Mouse (Mus musculus): Measurements from ENCODE around the gene Fxyd1.

The Fxyd1 gene

GRCm38 (mm10) chr7:31077885-31078445 is 21.0 kb upstream of the Fxyd1 start:
- DNase-seq (ENCODE audit: low spot score), result no peak

- DNase-seq (ENCODE audit: low spot score), result no peak
Measured at GRCm38 (mm10) chr7:31077470-31077869, 20.5 kb upstream of the Fxyd1 start.

GRCm38 (mm10) chr7:31076492-31076891 is 19.5 kb upstream of the Fxyd1 start, which contains the start of gene Fxyd3:
TSS of gene Fxyd3 (minus strand) at chr7:31076704.
- peak; percentile 59 for DNase-seq (ENCODE audit: low spot score)

- no peak for DNase-seq (ENCODE audit: low spot score)
Measured at GRCm38 (mm10) chr7:31074713-31075069, 17.7 kb upstream of the Fxyd1 start.

GRCm38 (mm10) chr7:31074061-31074712 is 17.2 kb upstream of the Fxyd1 start:
- no peak for DNase-seq (ENCODE audit: low spot score)

GRCm38 (mm10) chr7:31073546-31073945 is 16.5 kb upstream of the Fxyd1 start:
- DNase-seq (ENCODE audit: low spot score), result no peak

- DNase-seq (ENCODE audit: low spot score), result no peak
Measured at GRCm38 (mm10) chr7:31072326-31072725, 15.3 kb upstream of the Fxyd1 start.

GRCm38 (mm10) chr7:31070324-31070723 is 13.3 kb upstream of the Fxyd1 start:
- no peak for DNase-seq (ENCODE audit: low spot score)

GRCm38 (mm10) chr7:31069491-31069890 is 12.5 kb upstream of the Fxyd1 start:
- no peak for DNase-seq (ENCODE audit: low spot score)

- no peak for DNase-seq (ENCODE audit: low spot score)
Measured at GRCm38 (mm10) chr7:31067836-31068235, 10.8 kb upstream of the Fxyd1 start.

GRCm38 (mm10) chr7:31063074-31063560 is 6.1 kb upstream of the Fxyd1 start:
- no peak for DNase-seq (ENCODE audit: low spot score)

- DNase-seq (ENCODE audit: low spot score), result no peak
Measured at GRCm38 (mm10) chr7:31060621-31061010, 3.6 kb upstream of the Fxyd1 start.

GRCm38 (mm10) chr7:31059919-31060620 is 3.1 kb upstream of the Fxyd1 start:
- no peak for DNase-seq (ENCODE audit: low spot score)

- peak; percentile 89 for DNase-seq (ENCODE audit: low spot score)
Measured at GRCm38 (mm10) chr7:31059108-31059507, 2.1 kb upstream of the Fxyd1 start, which contains the start of gene Lgi4. TSS of gene Lgi4 (plus strand) at chr7:31059342.

- DNase-seq (ENCODE audit: low spot score), result no peak
Measured at GRCm38 (mm10) chr7:31058211-31058610, 1.2 kb upstream of the Fxyd1 start.

- DNase-seq (ENCODE audit: low spot score), result no peak
Measured at GRCm38 (mm10) chr7:31057730-31058129, 731 bp upstream of the Fxyd1 start.

GRCm38 (mm10) chr7:31056448-31056847 is 551 bp downstream of the Fxyd1 start:
- DNase-seq (ENCODE audit: low spot score), result no peak

GRCm38 (mm10) chr7:31055883-31056282 is 1.1 kb downstream of the Fxyd1 start:
- DNase-seq (ENCODE audit: low spot score), result no peak

GRCm38 (mm10) chr7:31055354-31055824 is 1.6 kb downstream of the Fxyd1 start:
- DNase-seq (ENCODE audit: low spot score), result peak; percentile 76

GRCm38 (mm10) chr7:31054661-31055320 is 2.2 kb downstream of the Fxyd1 start:
- no peak for DNase-seq (ENCODE audit: low spot score)

- DNase-seq (ENCODE audit: low spot score), result no peak
Measured at GRCm38 (mm10) chr7:31053882-31054447, 3.0 kb downstream of the Fxyd1 start.

Data from urinary bladder, postnatal 25 days (tissue).